Mouse (Mus musculus) adrenal gland (tissue): ENCODE results near the gene Gnb5.

Experiments
- intact Hi-C: fragments of 180-260 bp; cut with DNase I; formaldehyde crosslinking; loops from one replicate; pipeline ENCODE4 v1.15.1; 2025
- long read RNA-seq, 2 experiments: library from polyadenylated mRNA; unstranded; transcript quantifications; one replicate each; pipeline ENCODE4 v2.0.0; 2020; ENCODE audit warnings: borderline replicate concordance in 1 of 2; ENCODE audit not compliant: insufficient replicate concordance in 1 of 2

Gene Gnb5
- long read RNA-seq, experiment 1, transcript Gnb5-206 (11 exons, 2,105 nt): major isoform, 85 of 94 reads
- long read RNA-seq, experiment 1, partial matches to known transcripts: 5 of 94 reads
- long read RNA-seq, experiment 1, other reads (novel, unspliced or antisense): 4 of 94 reads
- long read RNA-seq, experiment 2, transcript Gnb5-206 (11 exons, 2,105 nt): major isoform, 93 of 101 reads
- long read RNA-seq, experiment 2, partial matches to known transcripts: 3 of 101 reads
- long read RNA-seq, experiment 2, other reads (novel, unspliced or antisense): 5 of 101 reads

DNA sequence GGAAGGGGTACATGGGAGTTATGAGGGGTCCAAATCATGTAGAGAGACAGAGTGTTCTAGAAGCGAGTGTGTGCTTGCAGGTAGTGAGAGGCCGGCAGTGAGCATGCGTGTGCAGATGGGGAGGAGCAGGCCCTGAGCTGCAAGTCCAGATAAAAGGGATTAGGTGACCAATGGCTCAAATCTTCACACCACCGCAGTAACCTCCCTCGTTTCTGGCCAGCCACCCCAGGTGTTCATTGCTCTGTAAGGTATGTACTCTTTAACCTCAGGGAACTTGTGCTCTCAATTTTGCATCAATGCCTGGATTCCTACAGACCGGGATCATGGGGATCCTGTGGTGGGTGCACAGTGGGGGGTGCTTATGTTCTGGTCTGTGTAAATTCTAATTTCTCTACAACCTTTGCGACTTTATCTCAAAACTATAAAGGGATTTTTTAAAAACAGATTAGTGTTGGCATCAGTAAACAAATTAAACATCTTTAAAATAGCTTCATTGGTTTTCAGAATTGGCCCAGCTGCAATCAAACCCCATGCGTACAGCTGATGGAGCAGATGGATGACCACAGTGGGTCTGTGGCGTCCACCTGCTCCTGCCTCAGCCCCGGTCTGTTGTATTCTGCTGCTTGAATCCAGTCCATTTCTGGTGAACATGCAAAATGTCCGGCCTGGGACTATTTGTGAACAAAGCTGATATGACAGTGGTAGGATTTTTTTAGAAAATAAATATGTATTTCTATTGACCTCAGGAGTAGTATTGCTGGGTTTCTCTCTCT is at the start of gene Gnb5:
TSS of gene Gnb5 (plus strand) at position 163 of the 773 bp plus-strand sequence.
- intact Hi-C loops: no loop called here

DNA sequence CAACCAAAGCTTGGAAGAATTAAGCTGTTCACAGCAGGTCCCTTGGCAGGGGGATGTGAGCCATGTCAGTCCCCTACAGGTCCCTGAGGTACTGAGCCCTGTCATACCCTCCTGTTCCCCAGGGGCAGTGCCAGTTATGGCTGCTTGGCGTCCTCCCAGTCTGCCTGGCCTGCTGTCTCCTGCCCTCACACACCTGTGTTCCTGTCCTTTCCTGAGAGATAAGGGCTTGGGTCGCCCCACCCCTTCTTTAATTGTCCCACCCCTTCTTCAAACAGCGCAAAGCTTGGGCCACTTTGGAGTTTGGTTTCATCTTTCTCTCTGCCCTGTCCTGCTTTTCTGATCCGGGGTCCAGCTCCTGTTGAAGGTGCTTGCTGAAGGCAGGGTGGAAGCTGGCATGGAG is 47.3 kb upstream of the Gnb5 start:
- intact Hi-C loops: no loop called here

DNA sequence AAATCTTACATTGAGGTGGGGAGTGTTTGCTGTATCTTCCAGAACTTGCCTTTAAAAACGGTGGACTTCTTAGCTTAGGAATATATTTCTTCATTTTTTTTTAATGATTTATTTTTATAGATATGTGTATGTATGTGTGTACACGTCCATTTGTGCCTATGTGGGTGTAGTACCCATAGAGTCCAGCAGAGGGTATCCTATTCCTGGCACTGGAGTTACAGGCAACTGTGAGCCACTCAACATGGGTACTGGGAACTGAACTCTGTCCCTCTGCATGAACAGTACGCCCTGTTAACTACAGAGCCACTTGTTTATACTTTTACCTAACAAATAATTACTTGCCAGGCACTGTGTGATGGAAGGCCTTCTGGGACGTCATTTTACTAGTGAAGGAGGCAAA is 46.4 kb upstream of the Gnb5 start:
- intact Hi-C loops: no loop called here

DNA sequence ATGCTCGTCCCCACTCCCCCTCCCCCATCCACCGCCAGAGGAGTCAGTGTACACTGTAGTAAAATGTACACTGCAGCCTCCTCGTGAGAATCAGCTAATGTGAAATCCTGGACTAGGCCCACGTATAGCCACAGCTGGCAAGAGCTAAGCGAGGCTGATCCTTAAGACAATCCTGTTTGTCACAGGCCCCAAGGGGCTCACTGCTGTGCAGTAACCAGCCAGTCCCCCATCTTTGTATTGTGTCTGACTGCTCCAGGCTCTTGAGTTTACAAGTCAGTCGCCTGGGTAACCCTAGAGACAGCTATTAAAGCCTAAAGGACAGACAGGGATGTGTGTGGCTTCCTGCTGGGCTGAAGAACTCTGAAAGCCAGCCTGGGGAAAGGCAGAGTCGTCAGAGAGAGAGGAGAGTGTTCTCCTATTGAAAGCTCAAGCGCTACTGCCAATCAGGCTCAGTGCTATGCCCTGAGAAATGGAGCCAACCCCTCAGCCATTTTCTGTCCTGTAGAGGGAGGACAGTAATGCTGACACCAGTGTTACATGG is 44.7 kb upstream of the Gnb5 start:
- intact Hi-C loops: no loop called here

DNA sequence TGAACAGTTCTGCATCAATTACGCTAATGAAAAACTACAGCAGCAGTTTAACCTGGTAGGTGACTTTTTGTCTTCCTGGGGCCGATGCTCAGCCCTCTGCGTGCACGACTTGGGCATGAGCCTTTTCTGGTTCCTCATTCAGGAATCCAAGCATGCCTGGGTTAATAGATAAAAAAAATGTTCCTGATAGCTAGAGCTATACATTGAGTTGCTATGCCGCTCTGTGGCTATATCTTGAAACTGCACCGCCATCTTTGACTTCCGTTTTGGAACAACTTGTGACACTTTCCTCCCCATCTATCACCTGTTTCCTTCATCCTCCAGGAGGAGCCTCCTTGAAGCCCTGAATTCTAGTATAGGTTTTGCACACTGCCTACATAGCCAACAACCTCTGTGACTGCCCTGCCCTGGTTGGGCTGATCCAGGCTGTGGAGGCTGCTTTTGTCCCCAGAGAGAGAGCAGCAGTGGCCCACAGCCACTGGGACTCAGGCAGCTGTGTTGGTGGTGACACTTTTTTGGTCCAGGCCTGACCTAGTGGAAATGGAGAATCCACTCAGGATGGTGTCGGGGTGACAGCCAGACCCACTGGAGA is 43.8 kb upstream of the Gnb5 start:
- intact Hi-C loops: no loop called here

DNA sequence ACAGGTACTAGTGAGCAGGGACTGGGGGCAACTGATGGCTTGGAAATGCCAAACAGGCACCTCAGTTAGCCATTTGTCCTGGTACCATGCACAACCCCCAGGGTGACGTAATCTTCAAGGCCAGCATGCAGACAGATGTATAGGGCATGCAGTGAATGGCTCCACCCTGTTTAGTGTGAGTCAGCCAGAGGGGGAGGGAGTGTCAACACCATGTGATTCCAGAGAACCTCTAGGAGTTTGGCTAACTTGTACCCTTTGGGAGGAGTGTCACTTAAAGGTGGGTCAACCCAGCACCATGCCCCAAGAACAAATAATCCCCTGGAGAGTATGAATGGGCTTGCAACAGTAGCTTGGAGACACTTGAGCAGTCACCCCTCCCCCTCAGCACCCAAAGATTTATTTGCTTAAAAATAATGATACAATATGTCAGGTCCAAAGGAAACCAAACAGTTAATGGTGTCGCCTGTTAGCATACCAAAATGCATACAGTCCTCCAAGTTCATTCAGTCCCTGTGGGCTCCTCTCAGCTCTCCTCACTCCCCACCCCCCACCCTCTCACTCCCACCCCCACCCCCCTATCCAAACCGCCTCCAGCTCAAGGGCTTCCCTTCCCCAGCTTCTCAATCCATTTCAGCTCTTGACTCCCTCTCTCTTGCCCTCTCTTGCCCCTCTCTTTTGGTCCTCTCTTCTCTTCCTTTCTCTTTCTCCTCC is 41.9 kb upstream of the Gnb5 start:
- intact Hi-C loops: no loop called here

DNA sequence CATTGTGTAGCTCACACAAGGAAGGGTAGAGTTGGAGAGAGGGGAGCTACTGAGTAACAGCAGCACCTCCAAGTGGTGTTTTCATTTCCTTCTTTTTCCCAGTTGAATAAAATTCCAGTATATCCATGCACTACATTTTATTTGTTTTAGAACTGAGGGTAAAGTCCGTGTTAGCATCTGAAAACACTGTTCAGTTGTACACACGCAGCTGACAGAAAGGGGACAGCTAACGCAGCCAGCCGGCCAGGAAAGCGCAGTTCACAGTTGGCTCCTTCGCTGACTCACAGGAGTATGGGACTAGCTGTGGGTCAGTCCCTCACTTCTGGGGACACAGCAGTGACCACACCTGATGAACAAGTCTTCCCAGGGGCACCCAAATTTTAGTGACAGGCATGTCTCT is 38.9 kb upstream of the Gnb5 start:
- intact Hi-C loops: no loop called here

DNA sequence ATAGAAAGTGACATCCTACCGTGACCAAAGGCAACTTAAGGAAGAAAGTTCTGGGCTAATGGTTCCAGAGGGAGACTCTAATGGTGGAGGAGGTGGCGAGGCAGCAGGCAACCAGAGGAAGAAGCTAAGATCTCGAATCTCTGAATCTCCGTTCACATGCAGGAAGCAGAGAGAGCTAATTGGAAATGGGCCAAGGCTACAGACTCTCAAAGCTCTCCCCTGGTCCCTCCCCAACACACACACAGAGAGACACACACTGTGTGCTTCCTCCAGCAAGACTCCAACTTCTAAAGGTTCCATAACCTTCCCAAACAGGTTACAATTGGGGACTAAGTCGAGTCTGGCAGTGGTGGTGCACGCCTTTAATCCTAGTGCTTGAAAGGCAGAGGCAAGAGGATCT is 35.7 kb upstream of the Gnb5 start:
- intact Hi-C loops: no loop called here

DNA sequence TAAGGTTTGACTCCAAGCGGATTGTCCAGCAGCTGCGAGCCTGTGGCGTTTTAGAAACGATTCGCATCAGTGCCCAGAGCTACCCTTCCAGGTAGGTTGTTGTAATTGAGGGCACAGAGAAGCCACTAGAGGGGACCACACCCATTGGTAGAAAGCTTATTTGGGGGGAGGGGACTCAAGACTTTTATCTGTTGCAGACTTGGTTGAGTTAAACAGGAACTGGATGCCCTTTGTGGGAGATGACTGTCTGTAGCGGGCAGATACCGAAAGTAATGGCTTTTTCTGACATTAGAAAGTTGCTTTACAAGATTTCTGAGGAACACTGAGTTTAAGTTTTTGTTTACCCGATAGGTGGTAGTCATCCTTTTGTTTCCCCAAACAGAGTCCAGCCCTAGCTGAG is 34.5 kb upstream of the Gnb5 start:
- intact Hi-C loops: no loop called here

DNA sequence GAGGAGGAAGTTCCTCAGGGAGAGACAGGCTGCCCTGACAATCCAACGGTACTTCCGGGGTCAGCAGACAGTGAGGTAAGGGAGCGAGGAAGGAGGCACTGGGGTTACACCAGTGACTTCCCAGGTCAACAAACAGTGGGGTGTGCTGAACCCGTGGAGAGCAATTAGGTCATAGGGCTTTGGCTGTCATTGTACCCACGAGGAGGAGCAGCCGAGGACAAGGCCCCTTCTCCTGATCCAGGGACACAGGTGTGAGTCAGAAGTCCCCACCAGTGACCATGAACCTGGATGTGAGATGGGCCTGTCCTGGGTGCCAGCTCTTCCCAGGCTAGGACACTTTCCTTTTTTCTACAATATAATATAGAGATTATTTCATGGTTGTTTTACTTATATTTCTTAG is 32.4 kb upstream of the Gnb5 start:
- intact Hi-C loops: no loop called here

DNA sequence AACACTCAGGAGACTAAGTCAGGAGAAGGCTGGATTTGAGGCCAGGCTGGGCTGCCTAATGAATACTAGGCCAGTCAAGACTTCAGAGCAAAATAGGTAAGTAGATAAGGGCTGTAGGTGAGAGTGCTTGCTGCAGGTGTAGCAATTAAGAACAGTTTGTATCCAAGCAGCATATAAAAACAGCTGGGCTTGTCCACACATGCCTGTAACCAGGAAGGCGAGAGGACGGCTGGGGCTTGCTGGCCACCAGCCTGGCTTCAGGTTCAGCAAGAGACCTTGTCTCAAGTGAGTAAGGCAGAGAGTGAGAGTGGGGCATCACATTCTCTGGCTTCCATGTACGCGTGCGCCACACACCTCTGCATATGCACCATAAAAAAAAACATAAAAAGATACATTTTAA is 31.6 kb upstream of the Gnb5 start:
- intact Hi-C loops: no loop called here

DNA sequence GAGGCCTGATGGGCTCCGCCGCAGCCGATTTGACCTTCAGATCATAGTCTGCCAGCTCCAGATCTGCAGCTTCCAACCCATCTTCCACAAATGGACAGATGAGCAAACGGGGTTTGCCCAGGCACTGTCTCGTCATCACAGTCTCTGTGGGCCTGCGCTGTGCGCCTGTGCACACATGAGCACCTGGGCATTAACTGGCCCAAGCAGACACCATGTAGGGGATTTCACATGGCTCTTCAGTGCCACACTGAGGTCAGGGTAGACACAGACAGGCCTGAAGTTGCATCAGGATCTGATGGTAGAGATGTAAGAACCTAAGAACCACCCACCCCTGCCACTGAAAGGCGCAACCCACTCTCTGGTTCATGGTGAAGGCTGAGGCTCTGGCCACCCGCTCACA is 31.0 kb upstream of the Gnb5 start:
- intact Hi-C loops: no loop called here

DNA sequence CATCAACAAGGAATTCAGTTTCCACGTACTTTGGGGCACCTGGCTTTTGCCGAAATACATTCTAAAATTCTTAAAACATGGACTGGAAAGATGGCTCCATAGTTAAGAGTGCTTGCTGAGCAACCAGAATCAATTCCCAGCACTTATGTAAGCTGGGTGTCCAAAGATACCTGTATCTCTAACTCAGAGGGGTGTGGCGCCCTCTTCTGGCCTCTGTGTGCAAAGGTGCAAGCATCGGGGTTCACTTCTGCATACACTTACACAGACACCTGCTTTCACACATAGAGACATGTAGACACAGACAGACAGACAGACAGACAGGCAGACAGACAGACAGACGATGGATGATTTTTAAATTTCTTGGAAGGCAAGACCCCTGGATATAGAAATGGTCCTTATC is 25.3 kb upstream of the Gnb5 start:
- intact Hi-C loops: loop anchor here (2.0 to 10.0 kb wide), 3 partner anchors 230 to 376 kb away; no protein-coding TSS in a partner anchor

DNA sequence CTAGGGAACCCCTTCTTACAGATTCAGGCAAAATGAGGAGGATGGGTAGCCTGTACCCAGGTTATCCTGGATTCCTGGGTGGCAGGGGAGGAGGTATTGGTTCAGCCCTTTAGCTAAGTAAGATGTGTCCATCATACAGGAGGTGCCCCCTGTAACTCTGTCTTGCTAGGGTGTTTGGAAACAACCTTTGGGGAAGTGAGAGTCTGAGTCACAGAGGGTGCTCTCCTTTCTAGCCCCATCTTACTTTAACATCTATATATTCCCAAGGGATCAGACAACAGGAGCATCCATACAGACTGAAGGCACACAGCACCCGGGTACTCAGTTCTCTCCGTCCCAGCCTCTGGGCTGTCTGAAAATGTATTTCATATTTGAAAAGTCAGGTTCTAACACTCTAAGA is 23.9 kb upstream of the Gnb5 start:
- intact Hi-C loops: loop anchor here (10.0 kb wide), 2 partner anchors 233 to 377 kb away; no protein-coding TSS in a partner anchor

DNA sequence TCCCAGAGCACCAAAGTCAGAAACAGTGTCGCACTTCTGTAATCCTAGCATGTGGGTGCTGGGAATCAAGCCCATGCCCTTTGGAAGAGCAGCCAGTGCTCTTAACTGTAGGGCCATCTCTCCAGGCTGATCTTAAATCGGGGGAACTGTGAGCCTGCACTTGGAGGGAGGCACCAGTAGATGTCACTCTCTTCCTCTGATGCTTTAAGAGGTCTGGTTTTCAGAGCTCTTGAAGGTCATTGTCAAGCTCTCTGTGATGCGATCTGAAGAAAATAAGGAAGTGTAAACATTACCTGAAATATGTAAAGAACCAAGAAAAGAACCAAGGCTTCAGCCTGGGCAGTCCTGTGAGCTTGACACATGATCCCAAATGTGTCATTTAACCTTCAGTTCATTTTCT is 23.3 kb upstream of the Gnb5 start:
- intact Hi-C loops: loop anchor here (10.0 kb wide), 2 partner anchors 232 to 378 kb away; no protein-coding TSS in a partner anchor

DNA sequence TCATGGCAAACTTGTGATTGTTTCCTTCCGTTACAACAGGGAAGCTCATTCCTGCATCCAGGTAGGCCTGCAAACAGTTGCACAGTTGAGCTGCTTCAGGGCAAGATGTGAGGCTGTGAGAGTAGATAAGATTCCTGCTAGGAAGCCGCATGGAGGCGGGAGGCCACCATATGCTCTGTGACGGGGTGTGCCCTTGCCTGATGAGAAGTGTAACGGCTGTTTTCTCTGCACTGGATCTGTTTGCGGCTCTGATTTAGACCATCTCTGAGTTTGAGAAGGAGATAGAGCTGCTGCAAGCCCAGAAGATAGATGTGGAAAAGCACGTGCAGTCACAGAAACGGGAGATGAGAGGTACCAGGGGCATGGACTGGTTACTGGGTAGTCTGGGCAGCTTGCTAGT is 22.5 kb upstream of the Gnb5 start:
- intact Hi-C loops: loop anchor here (10.0 kb wide), 2 partner anchors 231 to 379 kb away; no protein-coding TSS in a partner anchor

DNA sequence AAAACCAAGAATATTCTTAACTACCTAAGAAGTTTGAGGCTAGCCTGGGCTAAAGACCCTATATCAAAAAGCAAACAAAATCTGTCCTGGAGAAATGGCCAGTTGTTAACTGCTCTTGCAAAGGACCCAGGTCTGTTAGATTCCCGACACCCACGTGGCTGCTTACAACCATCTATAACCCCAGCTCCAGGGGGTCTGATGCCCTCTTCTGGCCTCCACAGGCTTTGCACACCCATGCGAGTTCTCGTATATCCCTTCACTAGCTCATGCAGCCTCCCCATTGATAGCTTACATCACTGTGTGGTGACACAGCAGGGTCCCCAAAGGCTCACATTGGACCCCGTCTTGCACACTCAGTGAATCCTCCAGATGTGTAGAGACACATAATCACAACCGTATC is 20.7 kb upstream of the Gnb5 start:
- intact Hi-C loops: loop anchor here (10.0 kb wide), 2 partner anchors 229 to 381 kb away; no protein-coding TSS in a partner anchor

DNA sequence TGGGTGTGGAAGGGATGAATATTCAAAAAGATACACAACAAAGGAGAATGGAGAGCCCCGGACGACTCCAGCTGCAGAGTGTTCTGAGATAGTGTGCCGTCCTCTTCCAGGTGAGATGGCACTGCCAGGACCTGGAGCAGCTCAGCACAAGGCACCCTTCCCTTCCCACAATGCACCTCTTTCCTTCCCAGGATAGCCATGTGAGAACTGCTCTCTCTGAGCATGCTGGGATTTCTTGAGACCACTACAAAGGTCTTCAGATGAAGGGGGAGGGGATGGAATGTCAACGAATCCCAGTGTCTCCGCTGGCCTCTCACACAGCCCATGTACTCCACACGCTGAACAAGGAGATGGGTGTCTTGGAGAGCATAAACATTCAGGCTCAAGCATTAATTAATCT is 18.5 kb upstream of the Gnb5 start:
- intact Hi-C loops: loop anchor here (10.0 kb wide), 2 partner anchors 227 to 383 kb away; no protein-coding TSS in a partner anchor

DNA sequence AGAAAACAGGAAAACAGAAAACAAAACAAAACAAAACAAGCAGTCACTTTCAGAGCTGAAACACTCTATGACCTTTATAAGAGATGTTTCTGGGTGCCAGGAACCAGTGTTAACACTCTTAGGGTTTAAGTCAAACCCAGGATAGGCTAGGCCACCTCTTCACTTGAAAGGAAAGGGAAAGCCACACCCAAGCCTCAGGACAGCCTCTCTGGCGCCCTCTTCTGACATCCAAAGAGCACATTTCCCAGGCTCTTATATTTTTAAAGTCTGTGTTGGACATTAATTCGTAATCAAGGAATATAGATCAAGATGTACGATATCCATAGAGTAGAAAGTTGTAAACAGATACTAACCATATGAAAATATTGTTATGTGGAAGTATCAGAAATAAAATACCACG is 16.5 kb upstream of the Gnb5 start:
- intact Hi-C loops: loop anchor here (10.0 kb wide), 2 partner anchors 225 to 385 kb away; no protein-coding TSS in a partner anchor

DNA sequence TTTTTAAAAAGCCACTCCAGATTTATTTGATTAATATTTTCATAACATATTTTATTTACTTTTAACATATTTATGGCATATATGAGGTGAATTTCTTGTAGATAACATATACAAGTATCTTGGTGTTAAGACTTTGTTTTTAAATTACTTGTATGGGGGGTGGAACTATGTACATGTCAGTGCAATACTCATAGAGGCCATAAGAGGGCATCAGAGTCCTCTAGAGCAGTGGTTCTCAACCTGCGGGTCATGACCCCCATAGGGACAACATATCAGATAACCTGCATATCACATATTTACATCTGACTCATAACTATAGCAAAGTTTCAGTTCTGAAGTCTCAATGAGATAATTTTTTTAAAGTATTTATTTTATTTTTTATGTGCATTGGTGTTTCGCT is 6.7 kb upstream of the Gnb5 start:
- intact Hi-C loops: no loop called here

DNA sequence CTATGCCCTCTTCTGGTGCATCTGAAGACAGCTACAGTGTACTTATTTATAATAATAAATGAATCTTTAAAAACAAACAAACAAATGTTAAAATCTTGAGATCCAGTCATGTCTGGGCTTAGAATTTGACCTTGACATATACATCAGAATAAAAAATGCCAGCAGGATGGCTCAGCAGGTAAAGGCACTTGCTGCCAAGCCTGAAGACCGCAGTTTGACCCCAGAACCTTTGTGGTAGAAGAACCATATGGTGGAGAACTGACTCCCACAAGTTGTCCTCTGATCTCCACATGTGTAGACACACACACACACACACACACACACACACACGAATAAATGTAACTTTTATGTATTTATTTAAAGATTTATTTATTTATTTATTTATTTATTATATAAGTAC is 3.1 kb upstream of the Gnb5 start:
- intact Hi-C loops: no loop called here
